Mouse (Mus musculus): Measurements from ENCODE around the gene Unc13b.
A peak's percentile ranks its signal among the peaks of the same experiment; 100 is the strongest.

Unc13b gene

DNA sequence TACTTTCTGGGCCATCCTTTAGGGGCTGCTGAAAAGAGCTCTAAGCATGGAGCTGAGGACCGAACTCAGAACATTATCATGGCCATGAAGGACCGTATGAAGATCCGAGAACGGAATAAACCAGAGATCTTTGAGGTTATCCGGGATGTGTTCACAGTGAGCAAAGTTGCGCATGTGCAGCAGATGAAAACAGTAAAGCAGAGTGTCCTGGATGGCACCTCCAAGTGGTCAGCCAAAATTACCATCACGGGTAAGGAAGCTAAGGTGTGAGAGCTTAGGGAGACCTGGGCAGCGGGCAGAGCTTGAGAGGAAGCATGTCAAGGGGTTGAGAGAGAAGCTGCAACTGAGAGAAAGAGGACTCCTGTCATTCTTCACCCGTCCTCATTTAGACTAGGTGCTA lies 178.1 kb downstream of the Unc13b start:
- DNase-seq = no peak

DNA sequence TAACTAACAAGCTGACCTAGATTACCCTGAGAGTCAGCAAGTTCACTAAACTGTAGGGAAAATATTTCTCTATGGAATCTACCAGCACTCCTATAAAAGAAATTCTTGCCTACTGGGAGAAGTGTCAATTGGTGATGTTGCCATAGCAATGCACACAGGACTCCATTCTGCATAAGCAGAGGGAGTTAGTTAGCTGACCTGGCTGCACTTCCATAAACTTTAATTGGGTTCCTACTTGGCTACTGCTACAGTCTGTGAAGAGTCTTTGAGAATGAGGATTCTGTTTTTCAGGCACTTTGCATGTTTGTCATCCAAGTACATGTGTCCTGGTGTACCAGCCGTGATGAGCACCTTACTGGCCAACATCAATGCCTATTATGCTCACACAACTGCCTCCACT lies 182.0 kb downstream of the Unc13b start:
- no peak for DNase-seq

DNA sequence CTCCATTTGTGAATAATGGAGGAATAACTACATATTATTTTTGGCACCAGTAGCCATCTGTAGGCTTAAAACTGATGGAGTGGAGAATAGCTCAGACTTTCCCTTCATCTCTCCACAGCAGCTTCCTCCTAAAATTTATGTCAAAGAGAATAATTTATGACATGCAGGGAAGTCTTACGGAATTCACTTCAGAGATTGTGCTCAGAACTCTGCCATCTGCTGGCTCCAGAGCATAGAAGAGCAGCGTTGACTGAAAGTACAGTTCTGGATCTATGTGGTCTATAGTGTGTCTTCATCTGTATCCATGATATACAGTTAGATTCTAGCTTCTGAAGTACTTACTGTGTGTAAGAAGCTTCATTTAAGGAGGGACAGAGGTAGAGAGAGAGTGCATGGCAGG lies 185.3 kb downstream of the Unc13b start:
- DNase-seq = no peak

DNA sequence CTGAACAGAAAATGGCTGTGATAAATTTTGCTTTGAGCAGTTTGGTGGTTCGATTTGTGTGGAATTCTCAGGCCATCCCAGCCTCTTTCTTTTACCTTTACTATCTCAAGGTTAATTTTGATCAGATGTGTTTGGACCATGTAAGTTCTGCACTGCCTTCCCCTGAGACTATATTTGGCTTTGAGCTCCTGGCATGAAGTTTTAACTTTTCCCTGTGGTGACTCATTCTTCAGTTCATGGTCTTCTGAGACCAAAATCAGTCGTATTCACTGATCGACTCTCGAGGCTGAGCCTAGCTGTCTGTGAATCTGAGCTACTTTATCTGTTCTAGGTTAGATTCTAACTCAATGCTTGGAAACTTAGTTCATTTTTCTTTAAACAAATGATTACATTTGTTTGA lies 187.0 kb downstream of the Unc13b start:
- DNase-seq = no peak

DNA sequence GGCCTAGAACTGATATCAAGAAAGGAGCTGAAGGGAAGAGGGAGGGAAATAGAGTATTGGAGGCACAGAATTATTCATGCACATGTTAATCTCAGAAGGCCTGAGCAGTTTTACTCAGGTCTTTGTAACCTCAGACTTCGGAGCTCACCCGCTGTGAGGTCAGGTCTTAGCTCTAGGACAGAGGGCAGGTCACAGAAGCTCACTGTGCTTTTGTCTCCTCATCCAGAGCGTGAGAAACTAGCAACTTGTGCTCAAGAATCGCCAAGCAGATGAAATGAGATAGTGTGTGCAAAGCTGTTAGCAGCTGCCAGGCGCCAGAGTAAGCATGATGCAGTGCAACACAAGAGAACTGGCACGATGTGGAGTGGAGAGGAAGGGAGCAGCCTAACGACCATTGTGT lies 189.3 kb downstream of the Unc13b start:
- DNase-seq = no peak

DNA sequence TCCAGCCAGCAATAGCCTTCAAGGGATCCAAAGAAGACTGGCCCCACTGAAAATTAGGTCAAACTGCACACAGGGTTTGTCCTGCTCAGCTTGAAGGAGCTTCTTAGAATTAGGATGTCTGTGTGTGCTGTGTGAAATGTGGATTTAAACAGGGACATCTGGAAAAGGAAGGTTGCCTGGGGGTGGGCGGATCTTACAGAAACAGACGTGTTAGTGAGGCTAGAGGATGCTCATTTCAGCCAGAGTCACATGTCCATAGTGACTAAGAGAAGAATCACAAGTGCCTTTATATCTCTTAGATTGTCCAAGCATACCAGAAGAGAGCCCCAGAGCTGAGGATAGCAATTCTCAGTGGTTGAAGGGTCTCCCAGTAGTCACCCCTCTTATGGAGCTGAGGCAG lies 190.2 kb downstream of the Unc13b start:
- DNase-seq = no peak

DNA sequence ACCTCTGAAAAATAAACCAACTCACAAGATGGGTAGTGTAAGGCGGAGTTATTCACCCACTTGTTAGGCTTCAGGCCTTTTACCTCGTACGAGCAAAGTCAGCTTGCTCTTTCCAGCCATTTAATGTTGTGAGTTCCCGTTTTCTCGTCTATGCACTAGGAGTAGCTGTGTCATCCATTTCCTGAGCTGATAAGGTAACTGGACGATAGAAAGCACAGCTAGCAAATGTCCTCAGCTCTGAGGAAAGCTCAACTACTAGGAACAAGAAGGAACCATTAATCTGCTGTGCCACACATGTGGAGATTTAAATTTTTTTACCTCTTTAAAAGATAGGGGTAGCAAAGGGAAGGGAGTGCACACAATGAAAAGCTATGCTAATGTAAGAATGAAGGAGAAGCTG lies 192.5 kb downstream of the Unc13b start:
- DNase-seq = no peak

DNA sequence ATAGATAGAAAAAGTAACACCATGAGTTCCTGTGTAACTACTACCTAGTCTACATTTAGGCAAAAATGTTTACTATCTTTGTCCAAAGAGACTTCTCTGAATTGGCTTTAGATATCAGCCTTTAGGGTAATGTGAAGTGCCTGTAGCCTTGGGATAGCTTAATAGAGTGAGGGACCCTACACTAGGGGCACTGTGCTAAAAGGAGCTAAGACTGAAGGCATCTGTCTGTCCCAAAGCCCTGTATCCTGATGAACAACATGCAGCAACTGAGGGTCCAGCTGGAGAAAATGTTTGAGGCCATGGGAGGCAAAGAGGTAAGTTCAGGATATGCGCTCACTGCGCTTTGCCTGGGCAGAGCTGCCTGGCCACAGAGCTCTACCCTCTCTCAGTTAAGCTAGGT lies 198.3 kb downstream of the Unc13b start:
- DNase-seq = no peak

DNA sequence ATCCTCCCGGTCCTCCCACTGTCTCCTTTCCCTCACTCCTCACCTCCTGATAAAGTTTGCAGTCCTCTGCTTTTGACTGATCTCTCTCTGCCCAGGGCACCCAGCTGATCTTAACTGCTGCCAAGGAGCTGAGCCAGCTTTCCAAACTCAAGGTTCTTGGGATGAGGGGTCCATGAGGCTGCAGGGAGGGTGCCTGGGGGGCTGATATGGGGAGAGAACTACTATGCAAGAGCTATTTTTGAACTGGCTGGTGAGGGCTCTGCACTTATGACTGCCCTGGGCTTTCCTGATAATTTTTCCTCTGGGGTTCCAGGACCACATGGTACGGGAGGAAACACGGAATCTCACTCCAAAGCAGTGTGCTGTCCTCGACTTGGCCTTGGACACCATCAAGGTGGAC lies 199.8 kb downstream of the Unc13b start:
- no peak for DNase-seq

DNA sequence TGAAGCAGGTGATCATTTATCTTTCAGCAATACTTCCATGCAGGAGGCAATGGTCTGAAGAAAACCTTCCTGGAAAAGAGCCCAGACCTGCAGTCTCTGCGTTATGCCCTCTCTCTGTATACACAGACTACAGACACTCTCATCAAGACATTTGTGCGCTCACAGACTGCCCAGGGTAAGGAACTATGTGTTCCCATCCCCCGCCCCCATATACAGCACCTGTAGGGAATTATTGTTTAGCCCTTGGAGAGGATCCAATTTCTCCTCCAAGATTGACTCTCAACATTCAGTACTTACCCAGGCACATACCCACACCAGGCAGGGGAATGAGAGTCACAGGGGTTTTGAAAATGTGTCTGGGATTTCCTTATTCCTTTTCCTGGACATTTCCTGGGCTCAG lies 200.7 kb downstream of the Unc13b start:
- no peak for DNase-seq

DNA sequence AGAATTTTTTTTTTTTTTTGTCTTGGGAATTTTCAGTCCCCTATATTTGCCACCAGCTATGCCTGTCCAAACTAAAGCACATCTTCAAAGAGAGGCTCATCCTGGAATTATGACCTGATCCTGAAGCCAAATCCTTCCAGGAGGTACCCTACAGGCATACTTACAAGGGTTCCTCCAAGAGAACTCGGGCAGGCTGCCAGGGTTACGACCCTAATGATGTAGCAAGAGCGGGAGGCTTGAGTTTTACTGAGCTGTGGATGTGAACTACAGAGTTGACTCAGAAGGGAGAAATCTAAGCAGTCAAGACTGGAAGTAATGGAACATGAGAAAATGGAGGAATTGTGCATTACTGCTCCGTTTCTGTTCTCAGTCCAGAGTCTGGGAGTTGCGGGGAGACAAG lies 201.3 kb downstream of the Unc13b start:
- DNase-seq = no peak

DNA sequence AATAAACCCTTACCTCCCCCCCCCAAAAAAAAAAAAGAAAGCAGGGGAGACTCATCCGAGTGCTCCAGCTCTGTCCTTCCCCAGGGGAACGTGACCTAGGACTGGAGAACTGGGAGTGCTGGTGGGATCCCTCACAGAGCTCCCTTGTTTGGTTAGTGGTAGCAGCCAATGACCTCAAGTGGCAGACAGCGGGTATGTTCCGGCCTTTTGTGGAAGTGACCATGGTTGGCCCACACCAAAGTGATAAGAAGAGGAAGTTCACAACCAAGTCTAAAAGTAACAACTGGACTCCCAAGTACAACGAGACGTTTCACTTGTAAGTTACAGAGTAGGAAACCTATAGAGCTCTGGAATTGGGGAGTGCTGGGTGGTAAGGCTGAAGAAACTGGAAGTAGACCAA lies 204.1 kb downstream of the Unc13b start:
- no peak for DNase-seq

DNA sequence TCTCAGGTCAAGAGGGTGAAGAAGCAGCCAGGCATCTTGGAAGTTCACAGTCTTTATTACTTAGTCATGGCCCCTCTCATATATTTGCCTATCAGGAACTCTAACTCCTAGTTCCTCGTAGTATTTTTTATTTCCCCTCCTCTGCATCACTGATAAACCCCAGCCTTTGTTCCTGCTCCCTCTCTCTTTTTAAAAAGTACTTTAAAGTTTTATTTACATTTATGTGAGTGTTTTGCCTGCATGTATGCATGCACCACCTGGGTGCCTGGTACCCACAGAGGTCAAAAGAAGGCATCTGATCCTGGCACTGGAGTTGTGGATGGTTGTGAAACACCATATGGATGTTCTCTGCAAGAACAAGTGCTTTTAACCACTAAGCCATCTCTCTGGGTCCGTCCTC lies 207.4 kb downstream of the Unc13b start:
- no peak for DNase-seq

DNA sequence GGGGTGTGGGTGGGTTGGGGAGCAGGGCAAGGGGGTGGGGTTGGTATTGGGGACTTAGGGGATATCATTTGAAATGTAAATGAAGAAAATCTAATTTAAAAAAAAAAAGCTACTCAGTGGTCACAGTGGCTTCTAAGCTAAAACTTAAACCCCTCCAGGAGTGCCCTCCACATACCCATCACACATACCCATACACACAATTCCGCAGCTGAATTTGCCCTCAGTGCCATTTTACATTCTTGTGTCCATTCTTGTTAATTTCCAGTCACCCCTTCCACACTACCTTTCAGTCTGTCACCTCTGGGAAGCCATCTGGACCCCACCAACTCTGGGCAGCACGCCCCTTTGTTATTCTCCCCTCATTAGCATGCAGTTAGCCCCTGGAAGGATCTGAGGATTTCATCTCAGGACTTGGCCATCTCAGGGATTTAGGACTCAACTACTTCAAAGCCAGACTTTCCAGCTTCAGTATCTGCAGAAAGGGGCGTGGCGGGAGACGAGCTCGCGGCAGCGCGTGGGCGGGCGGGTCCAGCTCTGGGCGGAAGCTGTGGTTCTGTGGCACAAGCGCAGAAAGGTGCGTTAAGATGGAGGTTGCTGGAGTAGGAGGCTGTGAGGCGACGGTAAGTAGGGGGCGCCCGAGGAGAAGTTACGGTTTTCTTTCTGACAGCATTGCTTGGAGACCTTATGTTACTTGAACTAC lies 208.0 kb downstream of the Unc13b start, which contains the start of gene Atp8b5:
Gene Atp8b5, plus strand, starts transcription at position 537 of the 700 bp plus-strand sequence.
- peak; percentile 41 to 49 for DNase-seq

DNA sequence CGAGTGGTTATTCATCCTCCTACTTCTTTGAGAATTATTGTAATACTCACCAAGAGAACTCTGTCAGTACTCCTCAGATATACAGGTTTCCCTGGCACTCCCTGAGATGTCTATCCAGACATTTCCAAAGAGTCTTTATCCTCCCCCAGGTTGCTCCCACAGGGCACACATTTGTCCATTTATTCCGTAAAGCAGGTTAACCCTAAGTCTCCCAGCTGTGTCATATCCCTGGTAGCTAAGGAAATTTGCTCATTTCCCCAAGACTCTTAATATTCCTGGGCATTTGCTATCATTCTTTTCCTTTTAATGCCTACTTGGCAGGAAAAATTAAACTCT lies 208.5 kb downstream of the Unc13b start:
- no peak for DNase-seq

DNA sequence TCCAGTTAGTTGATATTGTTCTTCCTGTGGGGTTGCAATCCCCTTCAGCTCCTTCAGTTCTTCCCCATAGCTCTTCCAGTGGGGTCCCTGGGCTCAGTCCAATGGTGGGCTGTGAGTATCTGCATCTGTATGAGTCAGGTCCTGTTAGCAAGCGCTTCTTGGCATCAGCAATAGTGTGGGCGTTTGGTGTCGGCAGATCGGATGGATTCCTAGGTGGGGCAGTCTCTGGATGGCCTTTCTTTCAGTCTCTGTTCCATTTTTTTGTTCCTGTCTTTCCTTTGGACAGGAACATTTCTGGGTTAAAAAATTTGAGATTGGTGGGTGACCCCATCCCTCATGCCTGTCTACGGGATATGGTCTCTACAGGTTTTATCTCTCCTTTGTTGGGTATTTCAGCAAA lies 226.7 kb downstream of the Unc13b start:
- DNase-seq = no peak

DNA sequence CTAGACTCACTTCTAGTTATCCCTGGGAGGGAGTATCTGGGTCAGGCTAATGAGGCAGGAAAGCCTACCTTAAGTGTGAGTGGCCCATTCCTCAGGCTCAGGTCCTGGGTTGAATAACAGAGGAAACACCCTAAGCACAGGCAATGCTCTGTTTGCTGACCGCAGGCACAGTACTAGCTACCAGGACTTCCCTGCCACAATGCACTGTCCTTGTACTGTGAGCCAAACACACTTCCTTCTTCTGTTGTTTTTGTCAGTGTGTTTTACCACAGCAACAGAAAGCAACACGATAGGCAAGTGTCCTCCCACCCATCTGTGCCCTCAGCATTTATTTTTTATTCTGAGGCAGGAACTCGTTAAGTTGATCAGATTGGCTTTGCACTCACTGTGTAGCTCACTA lies 228.6 kb downstream of the Unc13b start:
- DNase-seq = no peak

DNA sequence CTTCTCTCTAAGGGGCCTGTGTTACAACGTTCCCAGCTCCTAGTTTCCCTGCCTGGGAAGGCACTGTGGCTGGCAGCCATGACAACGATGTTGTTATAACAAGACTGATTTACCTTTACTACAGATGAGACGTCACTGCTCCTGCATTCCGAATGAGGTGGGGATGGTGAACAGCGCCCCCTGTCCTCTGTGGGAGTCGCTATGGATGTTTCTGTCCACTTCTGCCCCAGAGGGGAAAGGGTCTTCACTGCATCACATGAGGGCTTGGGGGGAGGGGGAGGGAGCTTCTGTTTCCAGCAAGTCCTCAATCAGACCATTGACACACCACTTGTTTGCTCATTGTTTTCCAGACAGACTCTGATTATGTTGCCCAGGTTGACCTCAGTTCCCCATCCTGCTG lies 235.2 kb downstream of the Unc13b start:
- DNase-seq = no peak

DNA sequence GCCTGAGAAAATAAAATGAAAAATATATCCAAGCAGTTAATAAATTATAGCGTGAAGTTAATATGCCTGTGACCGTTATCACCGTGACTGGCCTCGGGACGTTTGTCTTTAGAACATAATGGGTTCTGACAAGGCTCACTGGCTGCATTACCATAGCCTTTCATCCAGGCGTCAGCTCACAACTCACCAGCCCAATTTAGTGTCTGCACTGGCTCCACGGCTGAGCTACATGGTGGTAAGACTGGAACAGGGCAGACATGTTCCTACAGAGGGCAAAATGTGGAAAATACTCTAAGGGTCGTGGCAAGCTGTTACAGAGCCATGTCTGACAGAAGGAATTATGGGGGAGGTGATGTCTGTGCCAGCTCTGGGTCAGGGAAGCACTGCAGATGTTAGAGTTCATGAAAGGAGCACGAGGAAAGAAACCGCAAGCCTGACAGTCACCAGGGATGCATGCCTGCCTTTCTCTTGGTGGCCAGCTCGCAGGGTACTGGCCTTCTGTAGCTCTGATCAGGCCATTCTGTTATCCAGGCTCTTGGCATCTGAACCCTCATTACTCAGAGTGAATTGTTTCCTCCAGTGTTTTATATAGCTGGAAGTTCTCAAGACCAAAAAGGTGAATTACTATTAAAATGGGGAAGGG lies 251.1 kb downstream of the Unc13b start:
- DNase-seq = no peak
